Mouse (Mus musculus): Measurements from ENCODE around the gene Edn3.

Gene Edn3

GRCm38 (mm10) chr2:174760479-174761121 lies at the start of gene Edn3:
Gene Edn3 (plus strand): TSS chr2:174760619.
- no peak for DNase-seq

- DNase-seq: no peak
Observed at GRCm38 (mm10) chr2:174712043-174712442, 48.4 kb upstream of the Edn3 start.

GRCm38 (mm10) chr2:174715938-174716337 lies 44.5 kb upstream of the Edn3 start:
- DNase-seq: no peak

GRCm38 (mm10) chr2:174717857-174718256 lies 42.6 kb upstream of the Edn3 start:
- DNase-seq: no peak

- DNase-seq: no peak
Observed at GRCm38 (mm10) chr2:174727114-174727823, 33.1 kb upstream of the Edn3 start.

GRCm38 (mm10) chr2:174731939-174732338 lies 28.5 kb upstream of the Edn3 start:
- DNase-seq: no peak

GRCm38 (mm10) chr2:174735270-174735669 lies 25.1 kb upstream of the Edn3 start:
- no peak for DNase-seq

GRCm38 (mm10) chr2:174747182-174747581 lies 13.2 kb upstream of the Edn3 start:
- DNase-seq: no peak

- no peak for DNase-seq
Observed at GRCm38 (mm10) chr2:174748381-174748780, 12.0 kb upstream of the Edn3 start.

- no peak for DNase-seq
Observed at GRCm38 (mm10) chr2:174753197-174753596, 7.2 kb upstream of the Edn3 start.

GRCm38 (mm10) chr2:174754231-174754630 lies 6.2 kb upstream of the Edn3 start:
- DNase-seq: no peak

GRCm38 (mm10) chr2:174759189-174759588 lies 1.2 kb upstream of the Edn3 start:
- DNase-seq: no peak

- no peak for DNase-seq
Observed at GRCm38 (mm10) chr2:174761452-174762101, 1.2 kb downstream of the Edn3 start.

- DNase-seq: no peak
Observed at GRCm38 (mm10) chr2:174762310-174762709, 1.9 kb downstream of the Edn3 start.

GRCm38 (mm10) chr2:174768891-174769528 lies 8.6 kb downstream of the Edn3 start:
- DNase-seq: no peak

- DNase-seq: no peak
Observed at GRCm38 (mm10) chr2:174774177-174775111, 14.0 kb downstream of the Edn3 start.

GRCm38 (mm10) chr2:174782016-174782415 lies 21.6 kb downstream of the Edn3 start:
- DNase-seq: no peak

GRCm38 (mm10) chr2:174782880-174783279 lies 22.5 kb downstream of the Edn3 start:
- no peak for DNase-seq

GRCm38 (mm10) chr2:174788830-174789229 lies 28.4 kb downstream of the Edn3 start:
- no peak for DNase-seq

GRCm38 (mm10) chr2:174792436-174793125 lies 32.2 kb downstream of the Edn3 start:
- peak; percentile 16 to 26 for DNase-seq

GRCm38 (mm10) chr2:174793181-174793580 lies 32.8 kb downstream of the Edn3 start:
- DNase-seq: no peak

GRCm38 (mm10) chr2:174796998-174797397 lies 36.6 kb downstream of the Edn3 start:
- DNase-seq: no peak

Measured in cerebellum, adult 18-20 months (tissue).